Mouse (Mus musculus) adrenal gland, postnatal 14 days (tissue): ENCODE results near the gene Slc4a1. TPM values are rescaled to one million over a fixed set of nuclear protein-coding genes. Genes with fewer than 3 reads are reported as not detected.

ENCODE experiments used
- DNase-seq: peaks from one replicate; pipeline ENCODE4 v3.0.0; 2021; ENCODE audit warnings: mixed read lengths
- total RNA-seq: library from RNA; stranded (reverse); gene quantifications from 2 replicates; pipeline ENCODE4 v1.2.3, GENCODE M21; 2021

The Slc4a1 gene
- total RNA-seq, 1 experiment from 2014 or later = 72.4 TPM

GRCm38 (mm10) chr11:102320686-102321005 lies 45.4 kb downstream of the Slc4a1 start:
- peak; percentile 89 for DNase-seq

DNA sequence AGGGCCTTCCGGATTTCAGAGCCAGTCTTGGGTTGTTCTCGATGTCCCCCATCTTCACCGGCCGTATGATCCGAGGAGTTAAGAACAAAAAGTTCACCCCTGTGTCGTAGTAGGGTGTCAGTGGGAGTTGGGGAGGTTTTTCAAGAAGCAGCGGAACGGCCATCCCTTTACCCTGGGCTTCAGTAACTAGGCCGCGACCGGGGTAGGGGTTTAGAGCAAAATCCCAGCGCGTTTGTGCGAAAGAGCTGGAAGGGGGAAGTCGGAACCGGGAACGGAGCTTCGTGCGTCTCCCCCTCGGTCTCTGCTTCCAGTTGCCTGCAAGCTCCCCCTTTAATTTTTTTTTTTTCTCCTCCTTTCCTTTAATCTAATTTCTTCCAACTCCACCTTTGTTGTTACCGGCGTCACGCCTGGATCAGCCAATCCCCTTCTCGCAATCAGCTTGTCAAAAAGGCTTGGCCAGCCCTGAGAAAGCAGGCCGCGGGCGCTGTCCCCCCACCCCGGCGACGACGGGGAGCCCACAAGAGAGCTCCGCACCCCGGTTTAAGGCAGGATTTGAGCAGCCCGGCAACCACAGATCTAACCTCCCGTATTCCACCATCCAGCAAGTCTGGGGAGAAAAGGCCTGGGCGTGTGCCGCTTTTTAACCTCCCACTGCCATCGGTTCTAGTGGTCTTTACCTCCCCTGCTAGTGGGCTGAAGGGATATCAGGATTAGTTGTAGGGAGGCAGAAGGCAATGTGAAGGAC lies 45.9 kb downstream of the Slc4a1 start:
- DNase-seq = peak; percentile 94

DNA sequence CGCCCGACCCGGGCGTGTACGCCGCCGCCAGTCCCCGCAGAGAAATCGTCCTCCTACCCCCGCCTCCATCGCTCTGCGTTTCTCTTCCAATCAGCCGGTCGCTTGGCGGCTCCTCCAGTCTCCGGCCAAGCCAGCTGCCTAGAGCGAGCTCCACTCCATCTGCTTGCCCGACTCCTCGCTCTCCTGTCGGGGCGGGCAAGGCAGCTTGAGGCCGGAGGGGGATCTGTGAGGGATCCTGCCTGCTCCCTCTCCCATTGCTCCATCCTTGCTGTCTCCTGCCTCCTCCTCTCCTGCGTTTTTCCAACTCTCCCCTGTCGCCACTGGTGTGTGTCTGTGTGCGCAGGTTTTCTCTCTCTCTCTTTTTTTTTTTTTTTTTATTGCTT lies 46.6 kb downstream of the Slc4a1 start, which contains the start of gene Ubtf:
TSS of gene Ubtf (minus strand) at position 333 of the 383 bp plus-strand sequence.
- peak; percentile 90 for DNase-seq

DNA sequence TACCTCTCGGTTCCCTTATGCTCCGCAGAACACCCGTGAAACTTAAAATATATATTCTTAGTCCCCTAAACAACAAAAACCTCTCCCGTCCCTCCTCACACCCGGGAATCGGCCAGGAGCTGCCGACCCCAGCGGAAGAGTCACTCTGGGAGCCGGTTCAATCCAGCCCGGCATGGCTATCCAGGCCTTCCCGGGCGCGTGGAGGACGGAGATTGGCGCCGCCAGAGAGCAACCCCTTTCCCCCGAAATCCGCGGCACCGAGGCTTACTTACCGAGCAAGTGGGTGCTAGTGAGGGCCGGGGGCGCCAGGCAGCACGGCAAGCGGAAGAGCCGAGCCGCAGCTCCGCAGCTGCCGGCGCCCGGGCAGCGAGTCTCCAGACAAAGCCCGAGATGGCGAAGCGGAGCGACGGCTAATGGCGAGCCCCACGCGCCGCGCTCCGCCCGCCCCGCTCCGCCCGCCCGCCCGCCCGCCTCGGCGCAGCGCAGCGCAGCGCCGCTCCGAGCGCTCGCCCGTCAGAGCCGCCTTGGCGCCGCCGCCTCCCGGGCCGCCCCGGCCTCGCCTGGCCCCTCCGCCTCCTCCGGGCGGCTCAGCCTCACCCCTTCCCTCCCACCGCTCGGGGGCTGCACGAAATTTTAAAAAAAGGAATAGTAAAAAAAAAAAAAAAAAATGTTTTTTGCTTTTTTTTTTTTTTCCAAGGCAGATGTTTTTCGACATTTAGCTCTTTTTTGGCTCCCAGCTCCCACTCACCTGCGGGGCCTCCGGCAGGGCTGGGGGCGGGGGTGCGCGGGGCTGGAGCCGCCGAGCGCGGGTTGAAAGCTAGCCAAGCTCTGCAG lies 47.2 kb downstream of the Slc4a1 start:
- DNase-seq = peak; percentile 75

DNA sequence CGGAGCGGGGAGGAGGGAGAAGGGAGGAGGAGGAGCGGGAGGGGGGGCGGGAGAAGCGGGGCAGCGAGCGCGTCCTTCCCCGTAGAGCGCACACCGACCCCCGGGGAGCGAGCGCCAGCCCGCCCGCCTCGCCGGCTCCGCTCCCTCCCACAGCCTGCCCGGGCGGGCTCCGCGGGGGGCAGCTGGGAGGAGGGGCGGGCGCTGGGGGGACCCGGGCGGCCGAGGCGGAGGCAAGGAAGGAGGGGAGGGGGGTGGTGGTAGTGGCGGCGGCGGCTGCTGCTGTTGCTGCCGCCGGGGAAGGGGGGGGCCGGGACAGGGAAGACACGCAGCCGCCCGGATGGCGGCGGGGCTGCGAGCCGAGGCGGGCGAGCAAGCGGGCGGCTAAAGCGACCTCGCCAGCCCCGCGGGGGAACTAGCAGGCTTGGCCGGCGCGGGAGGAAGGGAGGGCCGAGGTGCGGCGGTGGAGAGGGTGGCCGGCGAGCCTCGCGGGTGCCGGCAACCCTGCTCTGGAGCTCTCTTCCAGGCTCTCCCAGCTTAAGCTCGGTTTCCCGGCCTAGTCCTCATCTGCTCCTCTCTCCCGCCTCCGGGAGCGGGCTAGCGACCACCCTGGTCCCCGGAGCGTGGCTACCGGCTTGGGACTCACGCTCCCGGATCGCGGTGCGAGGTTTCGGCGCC lies 48.0 kb downstream of the Slc4a1 start:
- DNase-seq = peak; percentile 89

- DNase-seq = peak; percentile 86
These were observed 48.6 kb downstream of the Slc4a1 start for GRCm38 (mm10) chr11:102317298-102317900.

DNA sequence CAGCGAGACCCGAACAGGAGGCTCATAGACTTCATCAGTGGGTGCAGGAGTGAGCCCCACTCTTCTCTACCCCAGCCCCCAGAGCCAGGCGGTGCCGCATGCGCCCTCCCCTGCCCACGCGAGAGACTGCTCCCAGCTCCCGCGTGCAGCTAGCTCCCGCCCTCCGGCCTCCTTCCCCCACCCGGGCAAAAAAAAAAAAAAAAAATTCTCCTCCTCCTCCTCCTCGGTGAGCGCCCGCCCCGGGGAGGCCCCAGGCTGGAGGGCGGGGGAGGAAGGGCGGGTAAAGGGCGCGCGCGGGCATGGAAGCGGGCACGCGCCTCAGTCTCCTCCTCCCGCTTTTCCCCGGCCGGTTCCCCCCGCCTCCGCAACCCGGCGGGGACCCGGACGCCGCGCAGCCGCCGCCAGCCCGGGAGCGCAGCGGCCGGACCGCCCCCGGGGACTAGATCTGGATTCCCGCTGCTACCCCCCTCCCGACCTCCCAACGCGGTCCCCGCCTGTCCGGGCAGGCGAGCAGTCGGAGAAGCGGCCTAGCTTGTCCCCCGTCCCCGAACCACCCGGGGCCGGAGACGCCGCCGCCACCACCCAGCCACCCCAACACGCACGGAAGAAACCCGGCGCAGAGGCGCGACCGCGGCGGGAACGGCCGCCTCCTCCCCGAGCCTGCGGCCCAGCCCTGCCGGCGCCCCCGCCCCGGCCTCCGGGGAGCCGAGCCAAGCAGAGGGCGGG lies 49.3 kb downstream of the Slc4a1 start:
- peak; percentile 96 for DNase-seq

- peak; percentile 18 for DNase-seq
These were observed 50.1 kb downstream of the Slc4a1 start for GRCm38 (mm10) chr11:102315690-102316571.

DNA sequence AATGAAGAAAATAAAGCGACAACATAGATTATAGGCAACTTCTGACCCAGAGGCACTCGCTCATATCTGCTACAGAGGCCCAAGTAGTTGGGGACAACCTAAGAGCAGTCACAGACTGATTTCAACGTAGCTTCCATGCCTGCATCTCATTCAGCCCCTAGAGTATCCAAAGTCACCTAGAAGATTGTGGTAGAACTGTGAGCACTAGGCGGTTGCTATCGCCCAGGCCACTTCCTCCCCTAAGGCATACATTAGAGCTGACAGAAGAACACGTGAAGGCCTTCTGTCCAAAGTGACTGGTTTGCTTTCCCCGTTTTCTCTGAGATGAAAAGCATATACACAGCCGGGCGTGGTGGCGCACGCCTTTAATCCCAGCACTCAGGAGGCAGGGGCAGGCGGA lies 51.7 kb downstream of the Slc4a1 start:
- DNase-seq = no peak

DNA sequence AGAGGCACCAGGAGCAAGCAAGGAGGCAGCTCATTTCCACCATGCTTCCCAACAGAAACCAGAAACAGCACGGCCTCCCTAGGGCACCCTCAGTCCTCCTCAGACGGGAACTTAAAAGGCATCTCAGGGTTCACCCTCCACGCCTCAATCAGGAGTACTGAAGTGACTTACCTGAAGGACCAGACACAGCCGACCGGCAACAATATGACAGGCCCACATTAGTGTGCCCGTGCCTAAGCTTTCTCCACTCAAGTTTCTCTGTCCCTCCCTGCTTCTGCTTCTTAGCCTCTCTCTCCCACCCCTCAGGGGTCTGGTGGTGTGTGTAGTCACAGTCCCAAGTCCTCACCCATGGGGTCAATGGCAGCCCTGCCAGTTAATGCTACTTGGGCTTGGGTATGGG lies 53.4 kb downstream of the Slc4a1 start:
- no peak for DNase-seq

GRCm38 (mm10) chr11:102311966-102312365 lies 54.0 kb downstream of the Slc4a1 start:
- no peak for DNase-seq

- peak; percentile 55 for DNase-seq
These were observed 55.0 kb downstream of the Slc4a1 start for GRCm38 (mm10) chr11:102310768-102311695.

DNA sequence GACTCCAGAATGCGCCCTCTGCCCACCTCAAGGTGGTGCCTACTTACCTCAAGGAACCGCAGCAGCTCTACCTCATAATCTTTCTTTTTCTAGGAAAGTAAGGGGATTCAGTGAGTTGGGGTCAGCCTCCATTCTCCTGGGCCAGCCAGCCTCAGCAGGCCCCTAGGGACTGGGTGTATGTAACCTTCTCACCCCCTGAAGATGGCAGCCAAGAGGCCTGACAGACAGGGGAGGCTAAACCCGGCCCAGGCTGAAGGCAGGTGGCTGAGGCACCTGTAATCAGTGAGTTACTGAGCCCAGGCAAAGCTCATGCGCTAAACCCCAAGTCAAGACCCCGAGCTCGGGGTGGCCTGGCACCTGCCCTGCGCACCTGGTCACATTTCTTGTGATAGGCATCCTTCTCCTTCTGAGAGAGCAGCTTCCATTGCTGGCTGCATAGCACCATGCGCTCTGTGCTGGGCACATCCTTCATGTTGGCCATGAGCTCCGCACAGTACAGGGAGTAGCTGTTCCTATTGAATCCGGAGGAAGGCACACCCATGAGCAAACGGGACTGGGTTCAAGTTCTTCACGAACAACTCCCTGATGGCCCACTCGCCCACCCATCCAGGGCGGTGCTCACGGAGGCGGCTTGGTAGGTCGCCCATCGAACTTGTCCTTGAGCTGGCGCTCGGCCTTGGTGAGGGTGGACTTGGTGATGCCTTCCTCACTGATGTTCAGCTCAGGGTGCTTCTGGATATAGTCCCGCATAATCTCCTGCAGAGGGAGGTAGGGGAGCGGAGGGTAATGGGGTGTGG lies 56.0 kb downstream of the Slc4a1 start:
- peak; percentile 51 for DNase-seq

GRCm38 (mm10) chr11:102308979-102309378 lies 57.0 kb downstream of the Slc4a1 start:
- DNase-seq = peak; percentile 99

DNA sequence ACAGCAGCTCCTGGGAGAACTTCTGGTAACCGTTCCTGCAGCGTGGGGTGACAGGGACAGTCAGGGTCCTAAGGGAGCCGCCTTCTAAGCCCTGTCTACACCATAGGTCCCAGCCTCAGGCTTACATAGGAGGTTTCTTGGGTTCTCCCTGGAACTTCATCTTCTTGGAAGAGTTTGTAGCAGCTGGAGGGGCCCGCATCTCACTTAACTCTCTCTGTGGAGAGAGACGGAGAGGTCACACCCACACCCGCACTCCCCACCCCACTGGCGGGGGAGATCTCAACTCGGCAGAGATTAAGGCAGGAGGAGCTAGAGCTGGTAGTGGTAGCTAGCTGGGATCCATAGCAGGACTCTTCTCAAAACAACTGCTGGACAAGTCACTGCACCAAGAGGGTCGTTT lies 57.9 kb downstream of the Slc4a1 start:
- peak; percentile 2 for DNase-seq

GRCm38 (mm10) chr11:102305359-102305758 lies 60.6 kb downstream of the Slc4a1 start:
- DNase-seq = peak; percentile 61

- DNase-seq = no peak
These were observed 61.9 kb downstream of the Slc4a1 start for GRCm38 (mm10) chr11:102304141-102304540.

- DNase-seq = peak; percentile 77
These were observed 66.2 kb downstream of the Slc4a1 start for GRCm38 (mm10) chr11:102299839-102300238.
